Mouse (Mus musculus): ENCODE data around the gene Olfr1477.

- TF ChIP-seq CTCF (IDR thresholded peaks at IDR 0.05; ENCODE audit: low read depth) (no peak), EP300 (IDR thresholded peaks at IDR 0.05; ENCODE audit: low read depth) (no peak)
These were observed 27.3 kb downstream of the Olfr1477 start, which contains the start of gene Olfr1480 for GRCm38 (mm10) chr19:13527613-13528012.
